Mouse (Mus musculus) erythroblast, embryonic 14.5 days (primary cell): Measurements from ENCODE around the gene Cacnb3. TPM values are rescaled to one million over a fixed set of nuclear protein-coding genes. Genes with fewer than 3 reads are reported as not detected.

ENCODE experiments used
- H3K27me3 ChIP-seq: 2 replicates; pipeline ENCODE4 v1.6.1; 2012; ENCODE audit warnings: inconsistent platforms; ENCODE audit not compliant: control insufficient read depth
- H3K36me3 ChIP-seq: 2 replicates; pipeline ENCODE4 v1.6.1; 2012; ENCODE audit warnings: mild to moderate bottlenecking, inconsistent platforms; ENCODE audit not compliant: control insufficient read depth
- H3K4me1 ChIP-seq: 2 replicates; pipeline ENCODE4 v1.6.1; 2012; ENCODE audit warnings: inconsistent platforms; ENCODE audit not compliant: control insufficient read depth
- H3K4me3 ChIP-seq: replicated peaks from 2 replicates; pipeline ENCODE3; 2012; ENCODE audit warnings: moderate library complexity, mild to moderate bottlenecking, inconsistent platforms
- H3K9me3 ChIP-seq: 2 replicates; pipeline ENCODE4 v1.6.1; 2012; ENCODE audit warnings: low read length, inconsistent platforms, mixed read lengths; ENCODE audit not compliant: control insufficient read depth
- GATA1 ChIP-seq: IDR thresholded peaks from 2 replicates; pipeline ENCODE4 v1.6.1; 2012; ENCODE audit warnings: low read length, inconsistent platforms, mixed read lengths
- TAL1 ChIP-seq: IDR thresholded peaks from 3 replicates; pipeline ENCODE4 v1.6.1; 2012; ENCODE audit warnings: low read length, inconsistent platforms, mixed read lengths
- polyA plus RNA-seq: library from polyadenylated mRNA; stranded (reverse); fragments of >175 nt; gene quantifications from 2 replicates; pipeline ENCODE4 v1.2.3, GENCODE M21; 2012

Cacnb3 gene
- polyA plus RNA-seq, 1 experiment: not detected

GRCm38 (mm10) chr15:98631493-98631892 lies 853 bp downstream of the Cacnb3 start:
- peaks cover 19% of the 10 kb centered on the region for H3K4me1 ChIP-seq
- H3K36me3 ChIP-seq: no peaks in the 10 kb centered on the region
- H3K4me3 ChIP-seq: no peak overlapping the region
- peaks cover 100% of the 10 kb centered on the region for H3K27me3 ChIP-seq
- TF ChIP-seq TAL1 (no peak), GATA1 (no peak)
- peaks cover 23% of the 10 kb centered on the region; the same call in 1 of the 2 replicates for H3K9me3 ChIP-seq

- H3K4me1 ChIP-seq: peaks cover 19% of the 10 kb centered on the region
- no peak overlapping the region for H3K4me3 ChIP-seq
- H3K36me3 ChIP-seq: no peaks in the 10 kb centered on the region
- H3K9me3 ChIP-seq: peaks cover 18% of the 10 kb centered on the region; the same call in 1 of the 2 replicates
- H3K27me3 ChIP-seq: peaks cover 100% of the 10 kb centered on the region
- TF ChIP-seq TAL1 (no peak), GATA1 (no peak)
Measured at GRCm38 (mm10) chr15:98632107-98632744, 1.6 kb downstream of the Cacnb3 start.

GRCm38 (mm10) chr15:98632921-98633320 lies 2.3 kb downstream of the Cacnb3 start:
- peaks cover 100% of the 10 kb centered on the region for H3K27me3 ChIP-seq

GRCm38 (mm10) chr15:98633822-98634470 lies 3.3 kb downstream of the Cacnb3 start:
- Histone ChIP-seq H3K4me3 (peak overlapping the region; percentile 45), H3K4me1 (peaks cover 19% of the 10 kb centered on the region), H3K9me3 (peaks cover 14% of the 10 kb centered on the region; the same call in 1 of the 2 replicates), H3K27me3 (peaks cover 99% of the 10 kb centered on the region), H3K36me3 (no peaks in the 10 kb centered on the region)
- TF ChIP-seq GATA1: no peak
- TF ChIP-seq TAL1: no peak

More at GRCm38 (mm10) chr15:98632921-98633320, 2.3 kb downstream of the Cacnb3 start:
- H3K4me3 ChIP-seq: no peak overlapping the region
- peaks cover 17% of the 10 kb centered on the region; the same call in 1 of the 2 replicates for H3K9me3 ChIP-seq
- TF ChIP-seq TAL1 (no peak), GATA1 (no peak)
- H3K4me1 ChIP-seq: peaks cover 19% of the 10 kb centered on the region
- no peaks in the 10 kb centered on the region for H3K36me3 ChIP-seq

GRCm38 (mm10) chr15:98634541-98635081 lies 4.0 kb downstream of the Cacnb3 start:
- H3K27me3 ChIP-seq: peaks cover 99% of the 10 kb centered on the region
- H3K9me3 ChIP-seq: peaks cover 14% of the 10 kb centered on the region; the same call in 1 of the 2 replicates
- peak overlapping the region; percentile 45 for H3K4me3 ChIP-seq
- H3K36me3 ChIP-seq: no peaks in the 10 kb centered on the region
- peaks cover 19% of the 10 kb centered on the region for H3K4me1 ChIP-seq
- TF ChIP-seq GATA1 (no peak), TAL1 (no peak)

- TF ChIP-seq GATA1: no peak
- TF ChIP-seq TAL1: no peak
- Histone ChIP-seq H3K4me3 (no peak overlapping the region), H3K27me3 (peaks cover 99% of the 10 kb centered on the region), H3K4me1 (peaks cover 21% of the 10 kb centered on the region), H3K36me3 (no peaks in the 10 kb centered on the region), H3K9me3 (peaks cover 14% of the 10 kb centered on the region; the same call in 1 of the 2 replicates)
Measured at GRCm38 (mm10) chr15:98635291-98635841, 4.7 kb downstream of the Cacnb3 start.

- H3K4me3 ChIP-seq: no peak overlapping the region
- H3K27me3 ChIP-seq: peaks cover 96% of the 10 kb centered on the region
- H3K9me3 ChIP-seq: peaks cover 14% of the 10 kb centered on the region; the same call in 1 of the 2 replicates
- H3K4me1 ChIP-seq: peaks cover 21% of the 10 kb centered on the region
- no peaks in the 10 kb centered on the region for H3K36me3 ChIP-seq
- TF ChIP-seq GATA1 (no peak), TAL1 (no peak)
Measured at GRCm38 (mm10) chr15:98636517-98636916, 5.9 kb downstream of the Cacnb3 start.

- no peaks in the 10 kb centered on the region for H3K36me3 ChIP-seq
- H3K4me1 ChIP-seq: peaks cover 16% of the 10 kb centered on the region
- no peak overlapping the region for H3K4me3 ChIP-seq
- peaks cover 93% of the 10 kb centered on the region for H3K27me3 ChIP-seq
- TF ChIP-seq GATA1: no peak
- no peak for TF ChIP-seq TAL1
- H3K9me3 ChIP-seq: peaks cover 14% of the 10 kb centered on the region; the same call in 1 of the 2 replicates
Measured at GRCm38 (mm10) chr15:98637155-98637554, 6.5 kb downstream of the Cacnb3 start.

GRCm38 (mm10) chr15:98640157-98640556 lies 9.5 kb downstream of the Cacnb3 start:
- H3K27me3 ChIP-seq: peaks cover 63% of the 10 kb centered on the region
- H3K4me1 ChIP-seq: peaks cover 2% of the 10 kb centered on the region
- H3K36me3 ChIP-seq: peaks cover 21% of the 10 kb centered on the region
- TF ChIP-seq TAL1: no peak
- no peak for TF ChIP-seq GATA1
- peaks cover 2% of the 10 kb centered on the region; the same call in 1 of the 2 replicates for H3K9me3 ChIP-seq
- no peak overlapping the region for H3K4me3 ChIP-seq
